Mouse (Mus musculus): ENCODE measurements at regions not wholly inside any gene's neighbourhood (a gene's known extent, or its start where the extent isn't known, plus 50 kb on each side); places are given as distances from the start of the nearest gene placed in this dataset.

GRCm38 (mm10) chr13:5714793-5715192 lies 146.5 kb upstream of the Klf6 start:
- DNase-seq (ENCODE audit: low spot score), result no peak

GRCm38 (mm10) chr13:5716749-5717148 lies 144.5 kb upstream of the Klf6 start:
- no peak for DNase-seq (ENCODE audit: low spot score)

DNA sequence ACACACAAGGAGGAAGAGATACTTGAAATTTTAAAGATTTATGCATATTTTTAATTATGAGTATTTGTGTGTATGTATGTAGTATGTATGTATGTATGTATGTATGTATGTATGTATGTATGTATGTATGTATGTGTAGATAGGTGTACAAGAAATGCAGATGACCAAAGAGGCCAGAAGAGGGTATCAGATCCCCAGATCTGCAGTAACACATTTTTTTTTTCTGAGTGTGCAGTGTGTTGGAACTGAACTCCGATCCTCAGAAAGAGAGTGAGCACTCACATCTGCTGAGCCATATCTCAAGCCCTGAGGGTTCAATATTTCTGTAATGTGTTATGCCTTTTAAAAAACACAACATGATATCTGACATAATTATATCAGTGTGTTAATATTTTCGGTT lies 138.0 kb upstream of the Klf6 start:
- DNase-seq (ENCODE audit: low spot score), result no peak

- no peak for DNase-seq (ENCODE audit: low spot score)
These were observed 136.9 kb upstream of the Klf6 start for GRCm38 (mm10) chr13:5724364-5724763.

- DNase-seq (ENCODE audit: low spot score), result no peak
These were observed 135.3 kb upstream of the Klf6 start for GRCm38 (mm10) chr13:5725984-5726383.

GRCm38 (mm10) chr13:5726446-5726845 lies 134.8 kb upstream of the Klf6 start:
- no peak for DNase-seq (ENCODE audit: low spot score)

DNA sequence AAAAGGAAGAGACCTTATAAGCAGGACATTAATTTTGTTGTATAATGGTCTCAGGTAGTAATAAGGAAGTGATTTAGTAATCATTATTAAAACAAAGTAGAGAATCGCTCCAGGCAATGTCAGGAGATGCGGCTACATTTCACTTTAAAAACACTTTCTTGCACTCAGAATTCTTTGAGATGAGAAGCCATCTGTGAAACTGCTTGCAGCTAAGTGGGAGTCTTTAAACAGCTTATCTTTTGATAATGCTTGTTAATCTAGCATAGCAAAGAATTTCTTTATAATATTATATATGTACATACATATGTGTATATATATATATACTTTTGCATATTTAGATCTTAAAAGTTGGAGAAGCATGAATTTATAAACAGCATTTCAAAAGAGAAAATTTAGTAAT lies 133.1 kb upstream of the Klf6 start:
- DNase-seq (ENCODE audit: low spot score), result no peak

DNA sequence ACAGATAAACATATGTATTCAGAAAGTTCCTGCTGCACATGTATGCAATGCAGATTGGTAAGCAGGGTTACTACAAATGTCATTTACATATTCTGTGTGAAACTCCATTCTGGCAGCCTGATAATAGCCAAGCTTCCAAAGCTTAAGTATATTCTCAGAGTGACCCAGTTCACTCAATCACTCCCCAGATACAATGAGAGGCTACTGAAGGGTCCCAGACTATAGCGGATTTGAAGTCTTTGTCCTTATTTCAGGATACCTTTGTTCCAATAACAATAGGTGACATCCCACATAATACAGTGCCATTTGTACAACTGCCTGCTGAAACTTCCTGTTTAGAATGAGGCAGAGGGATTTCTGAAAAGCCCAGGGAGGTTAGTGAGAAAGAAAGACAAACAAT lies 132.5 kb upstream of the Klf6 start:
- no peak for DNase-seq (ENCODE audit: low spot score)

GRCm38 (mm10) chr13:5729426-5730068 lies 131.7 kb upstream of the Klf6 start:
- DNase-seq (ENCODE audit: low spot score), result no peak

- no peak for DNase-seq (ENCODE audit: low spot score)
These were observed 129.1 kb upstream of the Klf6 start for GRCm38 (mm10) chr13:5732206-5732605.

DNA sequence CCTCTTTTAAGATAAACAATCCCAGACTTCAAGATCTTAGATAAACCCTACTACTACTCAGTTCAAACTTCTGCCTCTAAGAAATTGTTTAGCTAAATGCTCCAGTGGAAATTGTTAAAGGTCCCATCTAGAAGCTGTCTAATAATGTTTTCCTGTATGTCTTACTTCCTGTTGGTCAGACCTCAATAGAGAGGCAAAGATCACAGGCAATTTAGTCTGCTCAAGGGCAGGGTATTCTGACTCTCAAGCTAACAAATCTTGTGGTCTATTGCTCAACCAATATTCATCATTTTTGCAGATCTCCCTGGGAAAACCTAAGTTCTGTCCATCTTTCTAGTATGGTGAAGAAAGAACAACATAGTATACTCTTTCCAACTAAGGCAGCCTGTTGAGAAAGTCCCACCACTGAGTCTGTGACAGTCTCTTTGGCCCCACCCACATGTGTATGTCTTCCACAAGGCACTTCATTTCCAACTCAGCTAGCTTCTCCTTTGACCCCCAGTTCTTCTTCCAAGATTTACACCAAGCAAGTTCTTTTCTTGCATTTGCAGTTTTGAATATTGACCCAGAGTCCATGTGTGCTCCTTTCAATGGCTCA lies 126.2 kb upstream of the Klf6 start:
- no peak for DNase-seq (ENCODE audit: low spot score)

DNA sequence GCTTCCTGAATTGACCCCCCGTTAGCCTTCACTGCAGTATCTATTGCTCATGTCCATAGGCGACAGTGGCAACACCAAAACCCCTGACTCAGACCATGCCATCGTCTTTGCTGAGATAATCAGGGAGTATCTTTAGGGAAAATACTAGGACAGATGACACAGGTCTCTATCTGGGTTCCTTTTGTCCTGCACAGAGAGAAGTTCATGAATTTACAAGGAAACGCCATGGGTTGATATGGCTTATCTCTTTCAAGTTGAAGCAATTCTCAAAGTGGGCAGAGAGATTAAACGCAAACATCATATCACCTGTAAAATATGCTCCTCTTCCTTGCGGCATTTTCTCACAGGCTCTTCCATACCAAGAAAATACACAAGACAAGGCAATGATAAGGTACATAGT lies 124.8 kb upstream of the Klf6 start:
- DNase-seq (ENCODE audit: low spot score), result no peak

GRCm38 (mm10) chr13:5737214-5737613 lies 124.1 kb upstream of the Klf6 start:
- no peak for DNase-seq (ENCODE audit: low spot score)

DNA sequence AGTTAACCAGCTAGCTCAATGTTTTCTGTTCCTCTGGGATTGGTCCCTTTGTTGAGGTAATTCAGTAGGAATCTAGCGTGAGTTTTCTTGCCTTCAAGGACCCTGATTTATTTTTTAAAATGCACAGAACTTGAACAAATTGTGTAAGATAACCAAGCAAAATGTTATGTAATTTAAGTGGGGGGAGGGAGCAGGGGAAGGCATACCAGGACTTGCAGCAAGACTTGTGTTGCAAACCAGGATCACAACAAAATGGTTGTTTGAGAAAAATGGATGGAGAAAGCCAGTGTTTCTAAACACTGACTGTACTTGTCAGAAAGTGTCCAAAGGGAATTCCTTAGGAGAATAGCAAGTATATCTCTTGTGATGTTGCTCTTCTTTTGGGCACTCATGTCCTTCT lies 120.5 kb upstream of the Klf6 start:
- no peak for DNase-seq (ENCODE audit: low spot score)

DNA sequence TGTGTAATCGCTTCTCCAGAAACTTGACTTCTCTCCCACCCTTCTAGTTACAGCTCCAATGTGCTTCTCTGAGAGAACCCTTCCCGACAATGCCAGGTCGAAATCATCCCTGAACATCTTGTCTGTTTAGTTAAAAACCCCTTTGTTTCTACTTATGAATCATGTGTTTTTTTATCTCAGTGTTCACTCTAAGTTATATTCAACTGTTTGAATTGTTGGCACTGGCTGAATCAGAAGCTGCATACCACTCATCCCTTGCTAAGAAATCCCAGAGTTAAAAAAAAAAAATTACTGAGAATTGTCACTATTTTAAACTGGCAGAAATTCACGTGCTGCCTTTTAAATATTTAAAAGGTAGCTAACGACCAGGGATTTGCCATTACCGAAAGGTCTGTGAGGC lies 116.3 kb upstream of the Klf6 start:
- DNase-seq (ENCODE audit: low spot score), result no peak

GRCm38 (mm10) chr13:5757176-5757575 lies 104.1 kb upstream of the Klf6 start:
- DNase-seq (ENCODE audit: low spot score), result no peak

DNA sequence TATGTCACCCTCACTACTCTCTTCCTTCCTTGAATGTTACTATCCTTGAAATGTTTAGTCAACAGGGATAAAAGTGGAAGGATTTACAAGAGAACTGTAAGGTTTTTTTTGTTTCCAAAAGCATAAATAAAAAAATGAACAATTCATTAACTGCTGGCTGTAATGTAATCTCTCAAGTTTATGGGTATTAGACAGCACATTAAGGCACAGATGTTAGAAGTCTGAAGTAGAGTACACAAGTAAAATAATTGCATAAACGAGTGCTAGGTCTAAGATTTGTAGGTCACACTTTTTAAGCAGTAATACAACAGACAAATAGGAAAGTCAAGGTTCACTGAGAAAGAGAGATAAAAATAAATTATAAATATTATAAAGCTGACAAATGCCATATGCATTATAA lies 103.3 kb upstream of the Klf6 start:
- DNase-seq (ENCODE audit: low spot score), result no peak

DNA sequence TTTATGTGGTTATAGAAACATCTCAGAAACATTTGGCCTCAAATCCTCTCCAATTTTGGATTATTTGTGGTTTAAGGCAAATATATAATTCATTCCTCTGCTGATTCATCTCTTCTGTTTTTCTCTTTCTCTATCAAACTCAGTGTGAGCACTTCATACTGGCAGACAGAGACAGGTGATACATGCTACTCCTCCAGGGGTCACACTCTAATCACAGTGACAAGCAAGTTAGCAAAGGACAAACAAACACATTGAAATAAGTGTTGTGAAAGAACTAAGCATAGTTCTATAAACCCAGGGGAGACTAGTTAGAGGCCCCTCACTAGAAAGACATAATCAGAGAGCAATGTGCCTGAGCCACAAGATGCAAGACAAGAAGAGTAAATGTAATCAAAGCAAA lies 101.3 kb upstream of the Klf6 start:
- DNase-seq (ENCODE audit: low spot score), result no peak

GRCm38 (mm10) chr13:5766394-5766793 lies 94.9 kb upstream of the Klf6 start:
- no peak for DNase-seq (ENCODE audit: low spot score)

DNA sequence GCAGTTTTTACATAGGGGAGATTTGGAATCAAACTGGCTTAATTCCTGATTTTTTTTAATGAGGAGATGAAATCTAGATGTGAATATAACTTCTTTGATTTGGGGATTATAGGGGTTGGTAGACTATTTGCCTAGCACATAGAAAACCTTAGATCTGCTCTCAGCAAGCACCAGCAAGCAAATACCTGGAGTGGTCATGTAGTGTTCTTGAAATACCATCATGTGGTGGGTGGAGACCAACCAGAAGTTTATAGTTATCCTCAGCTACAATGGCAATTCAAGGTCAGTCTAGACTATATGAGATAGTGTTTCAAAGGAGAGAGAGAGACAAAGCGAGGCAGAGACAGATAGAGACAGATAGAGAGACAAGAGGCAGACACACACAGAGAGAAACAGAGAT lies 94.1 kb upstream of the Klf6 start:
- DNase-seq (ENCODE audit: low spot score), result no peak

GRCm38 (mm10) chr13:5768699-5769098 lies 92.6 kb upstream of the Klf6 start:
- DNase-seq (ENCODE audit: low spot score), result no peak

DNA sequence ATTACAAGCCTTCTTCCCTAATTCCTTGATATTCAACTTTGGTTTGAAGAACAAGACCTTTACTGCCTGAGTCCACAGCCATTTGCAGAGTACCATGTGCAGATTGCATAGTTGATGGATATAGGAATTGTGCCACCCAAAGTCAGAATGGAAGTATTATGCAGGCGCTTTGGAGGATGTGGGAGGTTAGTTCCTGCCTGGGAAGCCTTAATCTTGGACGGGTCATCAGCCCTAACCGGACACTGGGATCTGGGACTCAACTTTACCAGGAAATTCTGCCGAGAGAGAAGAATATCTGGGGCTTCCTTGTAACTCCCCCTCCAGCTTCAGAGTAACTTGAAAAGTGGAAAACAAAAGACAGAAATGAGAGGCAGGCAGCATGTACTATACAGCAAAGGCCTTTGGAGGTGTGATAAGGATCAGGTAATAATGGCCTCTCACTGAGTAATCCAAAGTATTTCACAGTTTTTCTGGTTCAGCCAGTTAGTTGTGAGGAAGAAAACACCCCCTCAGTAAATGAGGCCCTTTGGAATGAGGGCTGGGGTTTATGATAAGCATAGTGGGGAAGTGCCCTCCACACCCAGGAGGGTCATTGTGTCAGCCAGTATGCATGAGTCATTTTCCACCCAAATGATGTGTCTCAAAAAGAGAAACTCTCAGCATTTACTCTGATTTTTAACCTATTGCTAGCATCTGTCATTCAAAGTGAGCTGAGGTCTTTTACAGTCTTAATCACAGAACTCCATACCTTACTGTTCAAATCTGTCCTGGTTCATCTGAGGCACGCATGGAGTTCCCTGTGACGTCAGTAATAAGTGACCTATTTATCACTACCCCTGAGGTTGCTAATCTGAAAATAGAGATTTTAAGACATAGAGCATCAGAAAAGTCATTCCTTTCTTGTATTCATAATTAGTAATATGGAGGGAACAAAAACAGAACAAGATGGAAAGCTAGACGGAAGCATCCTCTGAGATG lies 91.7 kb upstream of the Klf6 start:
- DNase-seq (ENCODE audit: low spot score), result no peak

- DNase-seq (ENCODE audit: low spot score), result no peak
These were observed 87.5 kb upstream of the Klf6 start for GRCm38 (mm10) chr13:5773811-5774210.

All from c-Kit-positive CD71-positive TER-119-positive erythroid progenitor cells, embryonic 14.5 days (primary cell).